Mouse (Mus musculus) frontal cortex, postnatal 10 days (tissue): ENCODE data around the gene H2-Eb2.
A peak's percentile ranks its signal among the peaks of the same experiment; 100 is the strongest.

ENCODE experiments used
- DNase-seq, 2 experiments: peaks; one replicate each; pipeline ENCODE4 v3.0.0; 2022; ENCODE audit warnings: low spot score in 2 of 2, mixed read lengths in 1 of 2

H2-Eb2 gene

GRCm38 (mm10) chr17:34325436-34325835 lies at the start of gene H2-Eb2:
H2-Eb2 (plus strand) TSS chr17:34325665.
- DNase-seq: no peak

GRCm38 (mm10) chr17:34280499-34281038 lies 44.9 kb upstream of the H2-Eb2 start:
- no peak for DNase-seq

- DNase-seq: no peak
Observed at GRCm38 (mm10) chr17:34281836-34282235, 43.6 kb upstream of the H2-Eb2 start.

- DNase-seq: no peak
Observed at GRCm38 (mm10) chr17:34285371-34285770, 40.1 kb upstream of the H2-Eb2 start.

- DNase-seq: no peak
Observed at GRCm38 (mm10) chr17:34285848-34286247, 39.6 kb upstream of the H2-Eb2 start.

- no peak for DNase-seq
Observed at GRCm38 (mm10) chr17:34286501-34286900, 39.0 kb upstream of the H2-Eb2 start.

GRCm38 (mm10) chr17:34286999-34287398 lies 38.5 kb upstream of the H2-Eb2 start:
- DNase-seq: no peak

- DNase-seq: peak; percentile 32 to 74
Observed at GRCm38 (mm10) chr17:34287648-34288047, 37.8 kb upstream of the H2-Eb2 start, which contains the start of gene H2-Aa. H2-Aa (minus strand) TSS chr17:34287823.

- no peak for DNase-seq
Observed at GRCm38 (mm10) chr17:34288131-34288530, 37.3 kb upstream of the H2-Eb2 start.

- DNase-seq: peak; percentile 60 to 82
Observed at GRCm38 (mm10) chr17:34291609-34292008, 33.9 kb upstream of the H2-Eb2 start.

GRCm38 (mm10) chr17:34292570-34292969 lies 32.9 kb upstream of the H2-Eb2 start:
- no peak for DNase-seq

- no peak for DNase-seq
Observed at GRCm38 (mm10) chr17:34293533-34293932, 31.9 kb upstream of the H2-Eb2 start.

- no peak for DNase-seq
Observed at GRCm38 (mm10) chr17:34294249-34294648, 31.2 kb upstream of the H2-Eb2 start.

GRCm38 (mm10) chr17:34295307-34295706 lies 30.2 kb upstream of the H2-Eb2 start:
- DNase-seq: no peak

- DNase-seq: no peak
Observed at GRCm38 (mm10) chr17:34295891-34296794, 29.3 kb upstream of the H2-Eb2 start.

GRCm38 (mm10) chr17:34299356-34299755 lies 26.1 kb upstream of the H2-Eb2 start:
- DNase-seq: no peak

- DNase-seq: no peak
Observed at GRCm38 (mm10) chr17:34300071-34300470, 25.4 kb upstream of the H2-Eb2 start.

- DNase-seq: no peak
Observed at GRCm38 (mm10) chr17:34300691-34301566, 24.5 kb upstream of the H2-Eb2 start.

GRCm38 (mm10) chr17:34301670-34302190 lies 23.7 kb upstream of the H2-Eb2 start:
- DNase-seq: no peak

- no peak for DNase-seq
Observed at GRCm38 (mm10) chr17:34303789-34304188, 21.7 kb upstream of the H2-Eb2 start.

- DNase-seq: peak; percentile 41 to 63
Observed at GRCm38 (mm10) chr17:34304751-34305150, 20.7 kb upstream of the H2-Eb2 start.
